Mouse (Mus musculus) right cerebral cortex, postnatal 4 days (tissue): ENCODE measurements around the gene Get4.
A peak's percentile ranks its signal among the peaks of the same experiment; 100 is the strongest.

Source experiments
- DNase-seq: peaks from one replicate; pipeline ENCODE4 v3.0.0-alpha.2; 2022

The Get4 gene

GRCm38 (mm10) chr5:139243384-139243783 is 8.7 kb upstream of the Get4 start:
- DNase-seq = no peak

- DNase-seq = no peak
Measured at GRCm38 (mm10) chr5:139247767-139248166, 4.4 kb upstream of the Get4 start.

GRCm38 (mm10) chr5:139248846-139249245 is 3.3 kb upstream of the Get4 start:
- no peak for DNase-seq

GRCm38 (mm10) chr5:139251279-139251678 is 845 bp upstream of the Get4 start:
- no peak for DNase-seq

- DNase-seq = no peak
Measured at GRCm38 (mm10) chr5:139251736-139252080, 416 bp upstream of the Get4 start.

- peak; percentile 21 for DNase-seq
Measured at GRCm38 (mm10) chr5:139252910-139253245, 754 bp downstream of the Get4 start.

- DNase-seq = peak; percentile 23
Measured at GRCm38 (mm10) chr5:139253301-139253741, 1.2 kb downstream of the Get4 start.

- no peak for DNase-seq
Measured at GRCm38 (mm10) chr5:139254938-139255337, 2.8 kb downstream of the Get4 start.

- DNase-seq = no peak
Measured at GRCm38 (mm10) chr5:139255777-139256176, 3.7 kb downstream of the Get4 start.

GRCm38 (mm10) chr5:139256211-139256765 is 4.2 kb downstream of the Get4 start:
- DNase-seq = no peak

- DNase-seq = no peak
Measured at GRCm38 (mm10) chr5:139257265-139257664, 5.1 kb downstream of the Get4 start.

- no peak for DNase-seq
Measured at GRCm38 (mm10) chr5:139257818-139258217, 5.7 kb downstream of the Get4 start.

- DNase-seq = no peak
Measured at GRCm38 (mm10) chr5:139258371-139259035, 6.4 kb downstream of the Get4 start.

GRCm38 (mm10) chr5:139259853-139260252 is 7.7 kb downstream of the Get4 start:
- no peak for DNase-seq

GRCm38 (mm10) chr5:139261403-139261802 is 9.3 kb downstream of the Get4 start:
- no peak for DNase-seq

GRCm38 (mm10) chr5:139267661-139268060 is 15.5 kb downstream of the Get4 start:
- DNase-seq = no peak

- no peak for DNase-seq
Measured at GRCm38 (mm10) chr5:139270806-139271521, 18.8 kb downstream of the Get4 start.

GRCm38 (mm10) chr5:139271994-139272554 is 19.9 kb downstream of the Get4 start:
- DNase-seq = no peak

- DNase-seq = no peak
Measured at GRCm38 (mm10) chr5:139277287-139277686, 25.2 kb downstream of the Get4 start.

GRCm38 (mm10) chr5:139281373-139282112 is 29.4 kb downstream of the Get4 start:
- no peak for DNase-seq

- DNase-seq = peak; percentile 89
Measured at GRCm38 (mm10) chr5:139282191-139282590, 30.1 kb downstream of the Get4 start.

- DNase-seq = no peak
Measured at GRCm38 (mm10) chr5:139283460-139284180, 31.5 kb downstream of the Get4 start.
